Mouse (Mus musculus) kidney, postnatal 10 days (tissue): Measurements from ENCODE around the gene Baiap2l1.
"Not testable (repeated sequence)": the region's sequence is repeated elsewhere in the genome, so short reads cannot be mapped to it uniquely, and the experiment has no call there.

ENCODE experiments used
- DNase-seq: peaks from one replicate; pipeline ENCODE4 v3.0.0; 2021; ENCODE audit warnings: mixed read lengths

Baiap2l1 gene

DNA sequence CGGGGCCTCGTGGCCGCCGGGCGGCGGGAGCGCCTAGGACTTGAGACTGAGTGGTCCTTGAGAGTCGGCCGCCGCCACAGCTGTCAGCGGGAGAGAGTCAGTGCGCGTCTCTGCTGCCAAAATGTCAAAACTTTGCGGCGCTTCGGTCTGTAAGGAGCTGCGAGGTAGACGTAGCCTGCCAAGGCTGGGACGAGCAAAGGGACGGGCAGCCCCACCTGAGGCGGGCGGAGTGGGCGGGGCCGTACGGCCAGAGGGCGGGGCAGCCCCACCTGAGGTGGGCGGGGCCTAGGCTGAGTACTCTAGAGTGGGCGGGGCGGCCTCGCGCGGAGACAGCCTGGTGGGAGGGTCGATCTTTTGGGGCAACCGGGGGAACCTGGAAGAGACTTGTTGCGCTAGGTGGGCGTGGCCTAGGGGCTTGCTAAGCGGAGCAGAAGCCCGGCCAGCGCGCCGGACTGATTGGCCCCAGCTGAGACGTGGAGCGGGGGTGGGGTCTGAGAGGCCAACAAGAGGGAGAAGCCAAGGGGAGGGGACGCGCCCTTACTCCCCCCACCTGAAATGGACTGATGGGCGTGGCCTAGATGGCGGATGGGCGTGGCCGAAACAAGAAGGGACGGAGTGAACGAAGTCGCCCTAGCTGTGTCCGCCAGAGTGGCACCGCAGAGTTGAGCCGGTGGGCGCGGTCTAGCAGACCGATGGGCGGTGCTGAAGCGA is at the start of gene Baiap2l1:
TSS of gene Baiap2l1 (minus strand) at position 232 of the 711 bp plus-strand sequence.
- peak; percentile 98 for DNase-seq

GRCm38 (mm10) chr5:144406256-144406655 is 48.3 kb upstream of the Baiap2l1 start:
- DNase-seq = no peak

GRCm38 (mm10) chr5:144400821-144401220 is 42.9 kb upstream of the Baiap2l1 start:
- DNase-seq = no peak

- DNase-seq = no peak
These were observed 39.7 kb upstream of the Baiap2l1 start for GRCm38 (mm10) chr5:144397566-144397965.

DNA sequence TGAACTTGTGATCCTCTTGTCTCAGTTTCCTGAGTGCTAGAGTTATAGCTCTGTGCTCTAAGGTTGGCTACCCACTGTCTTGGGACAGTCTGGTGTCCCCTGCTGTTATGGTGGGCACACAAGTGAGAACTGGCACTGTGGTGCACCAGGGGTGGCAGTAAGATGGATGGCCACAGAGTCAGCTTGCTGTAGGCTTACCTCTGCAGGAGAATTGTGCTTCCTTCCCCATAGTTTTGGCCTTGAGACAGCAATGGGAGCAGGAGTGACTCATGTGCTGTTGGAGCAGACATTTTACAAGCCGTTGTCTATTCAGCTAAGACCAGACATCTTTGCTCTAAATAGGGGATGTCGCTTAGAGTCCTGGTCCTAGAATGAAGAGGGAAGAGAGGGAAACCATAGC is 36.2 kb upstream of the Baiap2l1 start:
- no peak for DNase-seq

- peak; percentile 69 for DNase-seq
These were observed 29.9 kb upstream of the Baiap2l1 start for GRCm38 (mm10) chr5:144387851-144388250.

- DNase-seq = no peak
These were observed 26.0 kb upstream of the Baiap2l1 start for GRCm38 (mm10) chr5:144383936-144384335.

DNA sequence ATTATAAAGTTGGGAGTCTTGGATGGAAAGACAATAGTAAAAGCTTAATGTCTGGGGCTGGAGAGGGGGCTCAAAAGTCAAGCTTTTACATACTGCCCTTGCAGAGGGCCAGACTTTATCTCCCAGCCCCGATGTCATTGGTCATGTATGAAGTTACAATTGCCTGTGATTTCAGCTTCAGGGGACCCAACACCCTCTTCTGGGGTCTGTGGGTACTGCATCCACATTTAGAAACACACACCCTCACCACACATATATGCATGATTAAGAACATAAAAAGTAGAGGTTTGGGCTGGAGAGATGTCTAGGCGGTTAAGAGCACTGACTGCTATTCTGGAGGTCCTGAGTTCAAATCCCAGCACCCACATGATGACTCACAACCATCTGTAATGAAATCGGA is 23.9 kb upstream of the Baiap2l1 start:
- peak; percentile 51 for DNase-seq

DNA sequence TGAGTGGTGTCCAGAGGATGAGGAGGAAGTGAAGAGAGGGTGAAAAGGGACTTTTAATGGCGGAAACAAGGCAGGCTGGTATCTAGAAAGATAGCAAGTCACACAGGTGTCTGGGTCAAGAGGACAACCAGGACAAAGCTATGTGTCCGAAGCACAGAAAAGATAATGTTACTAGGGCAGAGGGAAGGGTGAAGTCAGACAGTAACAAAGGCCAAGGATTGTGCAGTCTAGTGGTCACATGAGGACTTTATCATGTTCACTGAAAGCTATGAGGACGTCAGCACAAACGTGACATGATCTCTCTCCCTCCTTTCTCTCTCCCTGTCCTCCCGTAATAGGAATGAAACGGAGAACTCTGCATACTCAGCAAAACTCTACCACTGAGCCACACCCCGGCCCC is 22.8 kb upstream of the Baiap2l1 start:
- DNase-seq = no peak

DNA sequence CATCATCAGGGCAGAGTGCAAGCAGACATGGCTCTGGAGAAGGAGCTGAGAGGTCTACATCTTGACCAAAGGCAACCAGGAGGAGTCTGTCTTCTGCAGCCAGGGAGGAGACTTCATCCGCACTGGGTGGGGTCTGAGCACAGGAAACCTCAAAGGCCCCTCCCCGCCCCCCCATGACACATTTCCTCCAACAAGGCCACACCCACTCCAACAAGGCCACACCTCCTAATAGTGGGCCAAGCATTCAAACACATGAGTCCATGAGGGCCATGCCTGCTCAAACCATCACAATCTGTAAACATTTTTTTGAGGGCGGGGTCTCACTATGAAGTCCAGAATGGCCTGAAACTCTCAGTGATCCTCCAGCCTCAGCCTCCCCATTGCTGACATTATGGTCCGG is 21.5 kb upstream of the Baiap2l1 start:
- no peak for DNase-seq

- DNase-seq = no peak
These were observed 15.0 kb upstream of the Baiap2l1 start for GRCm38 (mm10) chr5:144372885-144373284.

DNA sequence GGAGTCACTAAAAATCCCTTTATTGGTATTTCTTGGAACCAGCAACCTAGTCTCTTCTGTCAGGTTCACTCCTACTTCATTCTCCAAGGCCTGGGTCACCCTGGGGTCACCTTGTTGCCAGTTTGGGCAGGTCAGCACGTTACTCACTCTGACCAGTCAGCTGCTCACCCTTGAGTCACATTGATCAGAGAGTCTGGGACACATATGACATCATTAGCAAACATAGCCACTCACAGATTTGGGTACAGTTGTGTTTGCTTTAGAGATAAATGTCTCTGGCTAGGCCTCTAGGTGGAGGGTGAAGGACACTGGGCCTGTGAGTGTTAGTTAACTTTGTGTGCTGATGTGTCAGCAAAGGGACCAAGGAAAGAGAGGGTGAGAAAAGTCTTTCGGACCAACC is 14.3 kb upstream of the Baiap2l1 start:
- no peak for DNase-seq

DNA sequence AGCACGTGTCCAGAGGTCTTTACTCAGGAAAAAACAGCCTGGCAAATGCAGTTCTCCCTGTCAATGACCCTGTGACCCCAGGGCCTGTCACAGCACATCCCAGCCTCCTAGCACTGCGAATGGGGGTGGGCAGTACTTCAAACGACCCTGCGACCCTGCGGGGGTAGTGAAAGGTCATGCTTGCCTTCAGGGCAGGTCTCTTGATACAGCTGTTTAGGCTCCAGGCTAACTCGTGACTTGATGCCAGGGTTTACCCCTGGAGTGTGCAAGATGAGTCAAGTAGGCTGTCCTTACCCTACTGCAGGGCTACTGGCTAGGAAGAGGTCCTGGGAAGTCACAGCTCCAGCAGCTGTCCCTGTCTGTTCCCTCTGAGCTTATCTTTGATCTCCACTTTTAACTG is 13.1 kb upstream of the Baiap2l1 start:
- no peak for DNase-seq

- DNase-seq = no peak
These were observed 10.8 kb upstream of the Baiap2l1 start for GRCm38 (mm10) chr5:144368661-144369205.

GRCm38 (mm10) chr5:144366551-144366950 is 8.6 kb upstream of the Baiap2l1 start:
- not testable (repeated sequence) for DNase-seq

GRCm38 (mm10) chr5:144364680-144365357 is 6.9 kb upstream of the Baiap2l1 start:
- no peak for DNase-seq

DNA sequence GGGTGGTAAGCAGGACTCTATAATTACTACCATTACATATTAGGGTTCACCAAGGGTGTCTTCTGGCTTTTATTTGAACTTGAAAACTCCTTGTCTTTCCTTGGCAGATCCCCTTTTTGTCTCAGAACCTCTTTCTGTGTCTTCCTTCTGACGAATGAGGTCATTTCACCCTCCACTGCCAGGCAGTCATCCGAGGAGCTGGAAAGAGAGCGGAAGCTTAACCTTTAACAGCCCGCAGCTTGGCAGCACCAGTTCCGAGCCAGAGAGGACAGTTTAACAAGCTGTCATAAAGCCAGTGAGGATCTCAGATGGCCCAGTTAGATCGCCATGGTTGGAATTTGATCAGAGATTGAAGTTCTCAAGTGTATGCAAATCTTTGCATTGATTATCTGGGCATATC is 2.4 kb upstream of the Baiap2l1 start:
- DNase-seq = peak; percentile 71

- DNase-seq = peak; percentile 13
These were observed 2.0 kb upstream of the Baiap2l1 start for GRCm38 (mm10) chr5:144359886-144360285.

- no peak for DNase-seq
These were observed 643 bp upstream of the Baiap2l1 start for GRCm38 (mm10) chr5:144358592-144358917.

DNA sequence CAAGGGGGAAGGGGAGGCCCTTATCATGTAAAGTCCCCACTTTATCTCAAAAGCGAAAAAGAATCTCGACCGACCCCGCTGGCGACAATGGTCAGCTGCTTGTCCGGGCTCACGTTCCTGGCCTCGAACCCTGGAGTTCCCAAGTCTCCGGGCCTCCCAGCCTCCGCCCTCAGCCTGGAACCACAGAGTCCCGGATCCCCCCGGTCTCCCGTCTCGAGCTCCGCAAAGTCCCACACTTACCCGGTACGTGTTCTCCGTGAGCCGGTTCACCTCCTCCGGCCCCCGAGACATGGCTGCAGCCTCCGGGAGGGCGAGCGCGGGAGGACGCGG is 396 bp downstream of the Baiap2l1 start:
- DNase-seq = no peak

- no peak for DNase-seq
These were observed 996 bp downstream of the Baiap2l1 start for GRCm38 (mm10) chr5:144356776-144357455.

DNA sequence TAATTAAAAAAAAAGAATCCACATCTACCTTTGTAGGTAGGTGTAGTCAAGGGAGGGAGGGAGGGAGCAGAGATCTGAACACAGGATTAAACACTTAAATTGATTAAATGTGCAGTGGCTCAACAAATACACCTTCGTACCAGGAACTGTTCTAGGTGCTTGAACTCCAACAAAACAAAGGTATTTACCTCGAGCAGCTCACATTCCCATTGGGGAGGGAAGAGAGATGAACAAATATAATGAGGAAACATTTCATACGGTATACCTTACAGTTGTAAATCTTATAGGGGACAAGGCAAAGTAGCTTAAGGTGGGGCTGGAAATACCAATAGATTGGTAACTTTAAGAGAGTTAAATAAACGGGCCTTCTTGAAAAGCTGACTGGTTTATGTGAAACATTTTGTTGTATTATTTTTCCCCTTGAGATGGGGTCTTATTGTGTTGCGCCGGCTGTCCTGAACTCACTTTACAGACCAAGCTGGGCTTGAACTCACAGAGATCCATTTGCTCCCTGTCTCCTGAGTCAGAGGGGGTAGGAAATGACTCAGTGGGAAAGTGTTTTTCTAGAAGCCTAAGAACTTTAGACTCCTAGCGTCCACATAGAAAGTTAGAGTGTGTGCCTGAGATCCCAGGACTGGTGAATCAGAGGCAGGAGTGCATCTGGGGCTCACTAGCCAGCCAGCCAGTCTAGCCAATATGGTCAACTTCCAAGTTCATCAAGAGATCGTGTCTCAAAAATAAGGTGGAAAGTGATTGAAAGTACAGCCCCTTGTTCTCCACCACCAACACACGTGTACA is 5.5 kb downstream of the Baiap2l1 start:
- DNase-seq = no peak

DNA sequence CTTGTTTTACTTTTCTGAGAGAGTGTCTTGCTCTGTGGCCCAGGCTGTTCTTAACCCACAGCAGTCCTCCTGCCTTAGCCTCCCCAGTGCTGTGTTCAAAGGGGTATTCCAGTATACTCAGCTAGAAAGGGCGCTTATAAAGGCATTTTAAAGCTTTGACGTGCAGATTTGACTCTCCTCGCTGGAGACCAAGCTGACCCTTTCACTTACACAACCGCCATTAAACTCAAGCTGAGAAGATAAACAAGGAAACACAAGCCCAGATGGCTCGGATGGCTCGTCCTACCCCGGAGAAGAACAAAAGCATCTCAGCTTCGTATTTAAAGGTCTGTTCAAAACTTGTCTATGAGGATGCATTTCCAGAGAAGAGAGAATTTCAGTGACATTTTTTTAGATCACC is 6.7 kb downstream of the Baiap2l1 start:
- DNase-seq = no peak
